Mouse (Mus musculus): Measurements from ENCODE around the gene Myocos. TPM values are rescaled to one million over a fixed set of nuclear protein-coding genes. Genes with fewer than 3 reads are reported as not detected.
A peak's percentile ranks its signal among the peaks of the same experiment; 100 is the strongest.

The Myocos gene
- polyA plus RNA-seq, 1 experiment: not detected

DNA sequence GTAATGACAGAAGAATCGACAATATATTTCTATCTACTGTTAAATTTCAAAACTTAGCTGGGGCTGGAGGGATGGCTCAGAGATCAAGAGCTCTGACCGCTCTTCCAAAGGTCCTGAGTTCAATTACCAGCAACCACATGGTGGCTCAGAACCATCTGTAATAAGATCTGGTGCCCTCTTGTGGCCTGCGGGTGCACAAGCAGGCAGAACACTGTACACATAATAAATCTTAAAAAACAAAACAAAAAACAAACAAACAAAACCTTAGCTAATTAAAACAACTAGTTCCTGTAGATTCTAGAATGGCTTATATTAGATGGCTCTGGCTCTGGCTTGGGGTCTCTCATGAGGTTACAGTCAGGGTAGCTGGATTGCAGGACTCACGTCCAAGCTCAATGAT, 37.5 kb downstream of the Myocos start:
- no peak for TF ChIP-seq POLR2A (IDR thresholded peaks at IDR 0.05; ENCODE audit: low read depth, low read length)
- peak; percentile 22; the same call in 1 of the 2 replicates for TF ChIP-seq CTCF (IDR thresholded peaks at IDR 0.05; ENCODE audit: borderline replicate concordance, insufficient read depth, low read length)
- Histone ChIP-seq H3K27ac (ENCODE audit: insufficient read depth, low read length) (no peak overlapping the region), H3K4me1 (ENCODE audit: control insufficient read depth, insufficient read depth, low read length) (no peaks in the 10 kb centered on the region), H3K4me3 (ENCODE audit: insufficient read depth, low read length) (no peak overlapping the region)

DNA sequence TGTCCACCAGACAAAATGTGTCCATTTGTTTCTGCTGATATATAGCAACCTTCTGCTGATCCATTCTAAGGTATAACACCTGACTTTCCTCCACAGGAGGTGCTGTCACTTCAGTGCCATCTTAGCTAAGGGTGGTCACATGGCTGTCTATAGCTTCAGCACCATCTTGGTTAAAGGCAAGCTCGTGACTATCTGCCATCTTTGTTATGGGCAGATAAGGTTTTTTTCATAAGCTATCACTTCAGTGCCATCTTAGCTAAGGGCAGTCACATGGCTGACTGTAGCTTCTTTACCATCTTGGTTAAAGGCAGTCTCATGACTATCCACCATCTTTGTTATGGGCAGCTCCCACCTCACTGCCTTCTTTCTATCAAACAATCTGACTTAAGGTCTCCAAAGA, 42.5 kb downstream of the Myocos start:
- no peak overlapping the region for H3K27ac ChIP-seq (ENCODE audit: insufficient read depth, low read length)
- no peak for TF ChIP-seq CTCF (IDR thresholded peaks at IDR 0.05; ENCODE audit: borderline replicate concordance, insufficient read depth, low read length)
- no peak for TF ChIP-seq POLR2A (IDR thresholded peaks at IDR 0.05; ENCODE audit: low read depth, low read length)
- no peaks in the 10 kb centered on the region for H3K4me1 ChIP-seq (ENCODE audit: control insufficient read depth, insufficient read depth, low read length)
- H3K4me3 ChIP-seq (ENCODE audit: insufficient read depth, low read length): no peak overlapping the region

DNA sequence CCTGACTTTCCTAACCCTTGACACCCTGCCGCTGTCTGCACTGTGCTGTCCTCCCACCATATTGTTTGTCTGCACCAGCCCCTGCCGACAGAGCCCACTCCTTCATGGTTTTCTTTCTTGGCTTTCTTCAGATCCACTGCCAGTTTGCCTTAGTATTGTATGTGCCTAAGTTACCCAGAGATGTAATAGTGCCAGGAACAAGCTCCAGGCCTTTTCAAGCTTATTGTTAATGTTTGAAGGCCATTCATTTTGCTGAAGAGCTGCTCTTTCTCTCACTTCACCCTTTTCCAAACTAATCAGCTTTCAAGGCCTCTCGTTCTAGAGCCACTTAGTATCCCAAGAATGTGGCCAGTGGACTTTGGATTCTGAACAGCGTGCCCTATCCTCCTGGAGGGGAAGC, 46.8 kb downstream of the Myocos start:
- no peak overlapping the region for H3K27ac ChIP-seq (ENCODE audit: insufficient read depth, low read length)

DNA sequence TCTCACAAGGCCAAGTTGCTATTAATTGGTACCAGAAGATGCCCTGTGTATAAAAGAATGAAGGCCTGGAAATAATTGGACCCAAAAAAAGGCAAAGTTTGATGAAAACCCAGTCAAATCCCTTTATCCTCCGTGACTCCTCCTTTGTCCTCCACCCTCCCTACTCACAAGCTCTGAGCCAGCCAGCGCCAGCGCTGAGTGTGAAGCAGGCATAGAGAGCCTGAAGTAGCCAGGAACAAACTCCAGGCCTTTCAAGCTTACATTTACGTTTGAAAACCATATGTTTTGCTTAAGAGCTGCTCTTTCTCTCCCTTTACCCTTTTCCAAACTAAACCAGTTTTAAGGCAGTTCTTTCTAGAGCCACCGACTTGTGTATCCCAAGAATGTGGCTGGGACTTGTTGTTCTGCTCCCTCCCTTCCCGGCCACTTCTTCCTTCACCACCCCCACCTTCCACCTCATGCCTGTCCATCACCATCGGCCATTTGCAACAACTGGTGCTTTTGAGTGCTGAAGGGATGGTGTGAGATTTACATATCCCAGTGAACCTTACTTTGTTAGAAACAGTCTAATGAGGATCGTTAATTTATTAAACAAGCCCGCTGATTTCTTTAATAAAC, 48.3 kb downstream of the Myocos start:
- H3K4me3 ChIP-seq (ENCODE audit: insufficient read depth, low read length): no peak overlapping the region

More for the DNA sequence above, 46.8 kb downstream of the Myocos start:
- Histone ChIP-seq H3K4me1 (ENCODE audit: control insufficient read depth, insufficient read depth, low read length) (no peaks in the 10 kb centered on the region), H3K4me3 (ENCODE audit: insufficient read depth, low read length) (no peak overlapping the region)
- no peak for TF ChIP-seq POLR2A (IDR thresholded peaks at IDR 0.05; ENCODE audit: low read depth, low read length)
- TF ChIP-seq CTCF (IDR thresholded peaks at IDR 0.05; ENCODE audit: borderline replicate concordance, insufficient read depth, low read length): no peak

DNA sequence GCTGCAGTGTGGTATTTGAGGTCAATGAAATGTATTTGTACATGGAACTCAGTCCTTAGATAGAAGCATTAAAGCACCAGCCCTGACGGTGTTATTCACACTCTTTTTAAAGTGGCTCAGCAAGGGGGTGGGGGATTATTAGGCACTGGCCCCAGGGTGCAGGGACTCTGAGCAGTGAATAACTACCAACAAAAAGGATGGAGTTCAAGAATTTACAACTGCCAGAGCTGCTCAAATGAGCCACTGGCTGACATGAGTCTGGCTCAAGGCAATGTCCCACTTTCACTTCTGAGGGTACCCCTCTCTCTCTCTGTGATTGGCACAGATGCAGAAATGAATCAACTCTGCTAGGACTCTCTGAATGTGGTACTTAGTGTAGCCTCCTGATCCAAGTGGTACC, 49.9 kb downstream of the Myocos start:
- Histone ChIP-seq H3K4me3 (ENCODE audit: insufficient read depth, low read length) (no peak overlapping the region), H3K27ac (ENCODE audit: insufficient read depth, low read length) (no peak overlapping the region), H3K4me1 (ENCODE audit: control insufficient read depth, insufficient read depth, low read length) (no peaks in the 10 kb centered on the region)
- TF ChIP-seq POLR2A (IDR thresholded peaks at IDR 0.05; ENCODE audit: low read depth, low read length) (no peak), CTCF (IDR thresholded peaks at IDR 0.05; ENCODE audit: borderline replicate concordance, insufficient read depth, low read length) (no peak)

More for the DNA sequence above, 48.3 kb downstream of the Myocos start:
- TF ChIP-seq CTCF (IDR thresholded peaks at IDR 0.05; ENCODE audit: borderline replicate concordance, insufficient read depth, low read length) (no peak), POLR2A (IDR thresholded peaks at IDR 0.05; ENCODE audit: low read depth, low read length) (no peak)
- Histone ChIP-seq H3K4me1 (ENCODE audit: control insufficient read depth, insufficient read depth, low read length) (no peaks in the 10 kb centered on the region), H3K27ac (ENCODE audit: insufficient read depth, low read length) (no peak overlapping the region)

DNA sequence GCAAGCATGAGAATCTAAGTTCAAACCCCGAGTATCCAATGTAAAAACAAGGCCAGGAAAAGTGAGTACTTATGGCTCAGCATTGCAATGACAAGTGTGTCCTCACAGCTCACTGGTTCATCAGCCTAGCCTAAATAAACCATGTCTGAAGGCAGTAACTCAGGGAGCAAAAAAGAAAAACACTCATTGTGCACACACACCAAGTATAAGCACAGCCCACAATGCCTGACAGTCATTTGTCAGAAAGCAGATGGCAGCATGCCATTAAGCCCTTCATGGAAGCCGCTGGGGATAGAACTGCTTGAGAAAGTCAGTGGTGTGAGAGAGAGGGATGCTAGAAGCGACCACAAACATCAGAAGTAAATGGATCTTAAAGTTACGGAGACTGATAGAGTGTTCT, 56.7 kb downstream of the Myocos start:
- Histone ChIP-seq H3K27ac (ENCODE audit: insufficient read depth, low read length) (no peak overlapping the region), H3K4me3 (ENCODE audit: insufficient read depth, low read length) (no peak overlapping the region), H3K4me1 (ENCODE audit: control insufficient read depth, insufficient read depth, low read length) (no peaks in the 10 kb centered on the region)
- TF ChIP-seq POLR2A (IDR thresholded peaks at IDR 0.05; ENCODE audit: low read depth, low read length) (no peak), CTCF (IDR thresholded peaks at IDR 0.05; ENCODE audit: borderline replicate concordance, insufficient read depth, low read length) (no peak)

DNA sequence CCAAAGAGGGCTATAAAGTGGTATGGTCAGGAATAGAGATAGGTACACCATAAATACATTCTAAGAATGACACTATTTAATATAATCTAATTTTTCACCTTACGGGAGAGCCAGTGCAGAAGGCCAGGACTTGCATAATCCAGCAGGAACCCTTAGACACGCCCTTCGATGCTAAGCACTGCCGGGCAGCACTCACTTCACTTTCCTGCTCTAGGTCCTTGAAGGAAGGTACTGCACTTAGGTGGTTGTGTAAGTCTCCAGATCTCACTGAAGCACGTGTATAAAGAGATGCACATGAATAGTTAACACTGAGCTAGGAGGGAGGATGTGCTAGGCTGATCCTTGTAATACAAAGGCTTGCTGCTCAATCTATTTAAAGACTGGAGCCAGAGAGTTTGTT, 58.4 kb downstream of the Myocos start:
- H3K4me3 ChIP-seq (ENCODE audit: insufficient read depth, low read length): no peak overlapping the region
- no peaks in the 10 kb centered on the region for H3K4me1 ChIP-seq (ENCODE audit: control insufficient read depth, insufficient read depth, low read length)
- no peak for TF ChIP-seq CTCF (IDR thresholded peaks at IDR 0.05; ENCODE audit: borderline replicate concordance, insufficient read depth, low read length)
- TF ChIP-seq POLR2A (IDR thresholded peaks at IDR 0.05; ENCODE audit: low read depth, low read length): no peak
- H3K27ac ChIP-seq (ENCODE audit: insufficient read depth, low read length): no peak overlapping the region

DNA sequence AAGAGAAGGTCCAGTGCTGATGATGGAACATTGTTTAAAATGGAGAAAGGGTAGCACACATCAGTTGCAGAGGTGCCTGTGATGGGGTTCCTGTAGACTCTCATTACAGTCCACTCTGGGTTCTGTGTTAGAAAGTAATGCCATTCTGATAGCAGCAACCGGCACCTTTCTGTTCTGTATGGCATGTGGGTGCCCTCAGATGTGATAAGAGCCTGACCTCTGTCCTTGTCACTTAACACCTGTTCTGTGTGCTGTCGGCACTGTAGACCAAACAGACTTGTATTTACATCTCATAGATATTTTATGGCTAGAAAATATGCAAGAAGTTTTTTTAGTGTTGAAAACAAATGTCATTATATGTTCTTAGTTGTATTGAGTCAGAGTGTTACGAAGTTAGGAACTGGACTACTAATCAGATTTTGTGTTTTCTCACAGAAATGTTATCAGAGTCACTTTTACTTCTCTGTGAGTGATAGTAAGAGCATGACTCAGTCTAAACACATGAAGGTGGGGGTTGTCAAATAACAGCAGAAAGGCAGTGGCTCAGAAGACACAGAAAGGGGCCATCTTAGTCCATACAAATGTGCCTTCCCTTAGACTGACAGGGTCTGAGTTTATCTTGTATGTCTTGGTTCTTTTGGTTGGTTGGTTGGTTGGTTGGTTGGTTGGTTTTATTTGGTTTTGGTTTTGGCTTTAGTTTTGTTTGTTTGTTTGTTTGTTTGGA, 60.5 kb downstream of the Myocos start:
- Histone ChIP-seq H3K4me3 (ENCODE audit: insufficient read depth, low read length) (no peak overlapping the region), H3K4me1 (ENCODE audit: control insufficient read depth, insufficient read depth, low read length) (no peaks in the 10 kb centered on the region), H3K27ac (ENCODE audit: insufficient read depth, low read length) (no peak overlapping the region)
- TF ChIP-seq CTCF (IDR thresholded peaks at IDR 0.05; ENCODE audit: borderline replicate concordance, insufficient read depth, low read length) (no peak), POLR2A (IDR thresholded peaks at IDR 0.05; ENCODE audit: low read depth, low read length) (no peak)

Other genes starting within 250 kb of the Myocos start
- gene Dnm3, start 180.2 kb downstream of the Myocos start, polyA plus RNA-seq (2011; ENCODE audit: insufficient read length, low read depth, missing spikeins): 9.0 and 11.7 TPM in 2 replicates
- gene Mettl13, start 109.7 kb downstream of the Myocos start, polyA plus RNA-seq (2011; ENCODE audit: insufficient read length, low read depth, missing spikeins): 9.2 and 11.5 TPM in 2 replicates
- 41.6 and 54.9 TPM in 2 replicates for gene Vamp4, start 87.7 kb downstream of the Myocos start, polyA plus RNA-seq (2011; ENCODE audit: insufficient read length, low read depth, missing spikeins)
- gene Myoc, start 19.1 kb downstream of the Myocos start, polyA plus RNA-seq (2011; ENCODE audit: insufficient read length, low read depth, missing spikeins): not detected in 2 replicates
- gene Prrc2c, start 82.3 kb upstream of the Myocos start, polyA plus RNA-seq (2011; ENCODE audit: insufficient read length, low read depth, missing spikeins): 183 and 206 TPM in 2 replicates
- not detected in 2 replicates for gene Fmo4, start 155.8 kb upstream of the Myocos start, polyA plus RNA-seq (2011; ENCODE audit: insufficient read length, low read depth, missing spikeins)
- 0.67 and 3.8 TPM in 2 replicates for gene Fmo1, start 208.4 kb upstream of the Myocos start, polyA plus RNA-seq (2011; ENCODE audit: insufficient read length, low read depth, missing spikeins)
- 0.19 TPM in 1 of 2 replicates, not detected in the other for gene Fmo2, start 240.5 kb upstream of the Myocos start, polyA plus RNA-seq (2011; ENCODE audit: insufficient read length, low read depth, missing spikeins)